Mouse (Mus musculus) stomach, embryonic 15.5 days (tissue): Measurements from ENCODE around the gene Tmem186. TPM values are rescaled to one million over a fixed set of nuclear protein-coding genes. Genes with fewer than 3 reads are reported as not detected.
A peak's percentile ranks its signal among the peaks of the same experiment; 100 is the strongest.

Experiments used
- ATAC-seq: fragments of 200-750 bp; cut with Nextera tagmentation; 2 replicates; pipeline ENCODE4 v1.8.0; 2017; ENCODE audit warnings: low read depth, moderate number of reproducible peaks, moderate TSS enrichment; ENCODE audit not compliant: insufficient read depth, low FRiP score
- H3K27ac ChIP-seq: fragments of 300-500 bp; sonication (generic); 2 replicates; pipeline ENCODE4 v1.5.1; 2015; ENCODE audit warnings: mild to moderate bottlenecking, inconsistent platforms
- H3K27me3 ChIP-seq: fragments of 300-500 bp; sonication (generic); replicated peaks from 2 replicates; pipeline ENCODE4 v1.6.1; 2015; ENCODE audit warnings: inconsistent platforms
- H3K36me3 ChIP-seq: fragments of 300-500 bp; sonication (generic); 2 replicates; pipeline ENCODE4 v1.6.1; 2015; ENCODE audit warnings: inconsistent platforms
- H3K4me1 ChIP-seq: fragments of 300-500 bp; sonication (generic); 2 replicates; pipeline ENCODE4 v1.6.1; 2015; ENCODE audit warnings: inconsistent platforms
- H3K4me2 ChIP-seq: fragments of 300-500 bp; sonication (generic); 2 replicates; pipeline ENCODE4 v1.6.1; 2015; ENCODE audit warnings: mild to moderate bottlenecking, inconsistent platforms
- H3K4me3 ChIP-seq: fragments of 300-500 bp; sonication (generic); replicated peaks from 2 replicates; pipeline ENCODE4 v1.5.1; 2015; ENCODE audit warnings: inconsistent platforms
- H3K9ac ChIP-seq: fragments of 300-500 bp; sonication (generic); 2 replicates; pipeline ENCODE4 v1.6.1; 2015; ENCODE audit warnings: inconsistent platforms
- H3K9me3 ChIP-seq: fragments of 300-500 bp; sonication (generic); 2 replicates; pipeline ENCODE4 v1.6.1; 2016; ENCODE audit warnings: inconsistent platforms
- WGBS: fragments of 180-500 bp; shearing (Covaris S2); methylation state at CpG from one replicate; pipeline ENCODE4 v1.1.7; 2015; 5-methylcytosine and 5-hydroxymethylcytosine counted together
- polyA plus RNA-seq: library from polyadenylated mRNA; unstranded; fragments of >200 nt; fragmentation: Nextera tagmentation; extraction: Ambion mirVana; gene quantifications from 2 replicates; pipeline ENCODE4 v1.2.1, GENCODE M21; 2015

Gene Tmem186
- polyA plus RNA-seq, 1 experiment from 2014 or later, result 18.8 TPM

GRCm38 (mm10) chr16:8674165-8674564, 36.7 kb upstream of the Tmem186 start:
- Histone ChIP-seq H3K27me3 (no peaks in the 10 kb centered on the region), H3K9me3 (no peaks in the 10 kb centered on the region), H3K4me2 (peak overlapping the region; percentile 8; the same call in 1 of the 2 replicates), H3K36me3 (no peaks in the 10 kb centered on the region), H3K4me3 (no peak overlapping the region), H3K4me1 (peaks cover 20% of the 10 kb centered on the region), H3K27ac (no peak overlapping the region), H3K9ac (no peak overlapping the region)
- no peak for ATAC-seq
- 4% methylated on average over 8 of the region's 8 CpGs for WGBS

- H3K4me2 ChIP-seq, result no peak overlapping the region
- H3K27me3 ChIP-seq, result no peaks in the 10 kb centered on the region
- no peak overlapping the region for H3K27ac ChIP-seq
- H3K9ac ChIP-seq, result no peak overlapping the region
- H3K36me3 ChIP-seq, result no peaks in the 10 kb centered on the region
- H3K9me3 ChIP-seq, result no peaks in the 10 kb centered on the region
- ATAC-seq, result no peak
- H3K4me1 ChIP-seq, result peaks cover 28% of the 10 kb centered on the region
- H3K4me3 ChIP-seq, result no peak overlapping the region
- WGBS, result 56% methylated on average over 6 of the region's 6 CpGs
Observed at GRCm38 (mm10) chr16:8673343-8673742, 35.8 kb upstream of the Tmem186 start.

- no peaks in the 10 kb centered on the region for H3K27me3 ChIP-seq
Observed at GRCm38 (mm10) chr16:8672811-8673210, 35.3 kb upstream of the Tmem186 start.

GRCm38 (mm10) chr16:8672350-8672687, 34.8 kb upstream of the Tmem186 start:
- peaks cover 37% of the 10 kb centered on the region for H3K4me1 ChIP-seq
- H3K9me3 ChIP-seq, result no peaks in the 10 kb centered on the region
- no peaks in the 10 kb centered on the region for H3K36me3 ChIP-seq
- peak overlapping the region; percentile 81 for H3K4me2 ChIP-seq
- no peak for ATAC-seq
- H3K27ac ChIP-seq, result peak overlapping the region; percentile 92
- under 1% methylated on average over 18 of the region's 18 CpGs for WGBS
- no peak overlapping the region; the same call in 1 of the 2 replicates for H3K9ac ChIP-seq
- H3K4me3 ChIP-seq, result peak overlapping the region; percentile 78
- H3K27me3 ChIP-seq, result no peaks in the 10 kb centered on the region

More at GRCm38 (mm10) chr16:8672811-8673210, 35.3 kb upstream of the Tmem186 start:
- H3K4me2 ChIP-seq, result peak overlapping the region; percentile 81
- ATAC-seq, result no peak
- H3K4me3 ChIP-seq, result no peak overlapping the region
- peaks cover 33% of the 10 kb centered on the region for H3K4me1 ChIP-seq
- no peak overlapping the region for H3K9ac ChIP-seq
- no peaks in the 10 kb centered on the region for H3K9me3 ChIP-seq
- no peak overlapping the region for H3K27ac ChIP-seq
- no peaks in the 10 kb centered on the region for H3K36me3 ChIP-seq

GRCm38 (mm10) chr16:8671551-8672349, 34.2 kb upstream of the Tmem186 start, which contains the start of gene Carhsp1:
Gene Carhsp1 (minus strand): TSS chr16:8672155.
- Histone ChIP-seq H3K4me1 (peaks cover 41% of the 10 kb centered on the region), H3K4me2 (peak within 1 kb of the TSS; percentile 81), H3K27me3 (no peaks in the 10 kb centered on the region), H3K9ac (peak within 1 kb of the TSS; percentile 68; the same call in 1 of the 2 replicates), H3K36me3 (no peaks in the 10 kb centered on the region), H3K9me3 (no peaks in the 10 kb centered on the region), H3K4me3 (peak within 1 kb of the TSS; percentile 78), H3K27ac (peak within 1 kb of the TSS; percentile 92)
- peak; percentile 90 for ATAC-seq
- under 1% methylated on average over 67 of the region's 67 CpGs for WGBS

GRCm38 (mm10) chr16:8670041-8671035, 32.8 kb upstream of the Tmem186 start:
- no peak for ATAC-seq
- H3K9me3 ChIP-seq, result no peaks in the 10 kb centered on the region
- no peak overlapping the region for H3K9ac ChIP-seq
- peak overlapping the region; percentile 81 for H3K4me2 ChIP-seq
- H3K4me1 ChIP-seq, result peaks cover 45% of the 10 kb centered on the region
- 13% methylated on average over 14 of the region's 15 CpGs for WGBS
- H3K4me3 ChIP-seq, result peak overlapping the region; percentile 78
- H3K27me3 ChIP-seq, result no peaks in the 10 kb centered on the region
- no peaks in the 10 kb centered on the region for H3K36me3 ChIP-seq
- H3K27ac ChIP-seq, result peak overlapping the region; percentile 92; the same call in 1 of the 2 replicates

GRCm38 (mm10) chr16:8669432-8669831, 31.9 kb upstream of the Tmem186 start:
- no peak for ATAC-seq
- Histone ChIP-seq H3K9ac (no peak overlapping the region), H3K9me3 (no peaks in the 10 kb centered on the region), H3K27me3 (no peaks in the 10 kb centered on the region), H3K27ac (0 out of 2 replicates have a peak overlapping the region, but pooled peaks have one; percentile 32), H3K4me2 (peak overlapping the region; percentile 81), H3K4me1 (peaks cover 45% of the 10 kb centered on the region), H3K36me3 (no peaks in the 10 kb centered on the region), H3K4me3 (peak overlapping the region; percentile 78; the same call in 1 of the 2 replicates)
- WGBS, result 63% methylated on average over 5 of the region's 5 CpGs

GRCm38 (mm10) chr16:8668386-8668785, 30.9 kb upstream of the Tmem186 start:
- H3K9ac ChIP-seq, result no peak overlapping the region
- H3K9me3 ChIP-seq, result no peaks in the 10 kb centered on the region
- H3K27me3 ChIP-seq, result no peaks in the 10 kb centered on the region
- peaks cover 45% of the 10 kb centered on the region for H3K4me1 ChIP-seq
- no peak for ATAC-seq
- WGBS, result 88% methylated on average over 2 of the region's 2 CpGs
- H3K4me3 ChIP-seq, result no peak overlapping the region
- no peak overlapping the region for H3K4me2 ChIP-seq
- H3K27ac ChIP-seq, result no peak overlapping the region
- no peaks in the 10 kb centered on the region for H3K36me3 ChIP-seq

GRCm38 (mm10) chr16:8667814-8668213, 30.3 kb upstream of the Tmem186 start:
- H3K4me3 ChIP-seq, result no peak overlapping the region
- no peak for ATAC-seq
- no peaks in the 10 kb centered on the region for H3K9me3 ChIP-seq
- no peaks in the 10 kb centered on the region for H3K36me3 ChIP-seq
- 64% methylated on average over 4 of the region's 4 CpGs for WGBS
- H3K4me1 ChIP-seq, result peaks cover 45% of the 10 kb centered on the region
- H3K27ac ChIP-seq, result no peak overlapping the region
- H3K9ac ChIP-seq, result no peak overlapping the region
- no peaks in the 10 kb centered on the region for H3K27me3 ChIP-seq
- H3K4me2 ChIP-seq, result no peak overlapping the region

GRCm38 (mm10) chr16:8667261-8667660, 29.7 kb upstream of the Tmem186 start:
- H3K36me3 ChIP-seq, result no peaks in the 10 kb centered on the region
- H3K9me3 ChIP-seq, result no peaks in the 10 kb centered on the region
- H3K4me3 ChIP-seq, result no peak overlapping the region
- H3K27ac ChIP-seq, result no peak overlapping the region
- peaks cover 45% of the 10 kb centered on the region for H3K4me1 ChIP-seq
- no peaks in the 10 kb centered on the region for H3K27me3 ChIP-seq
- H3K9ac ChIP-seq, result no peak overlapping the region
- 71% methylated on average over 7 of the region's 7 CpGs for WGBS
- no peak overlapping the region for H3K4me2 ChIP-seq
- no peak for ATAC-seq

- no peak for ATAC-seq
- Histone ChIP-seq H3K27me3 (no peaks in the 10 kb centered on the region), H3K9ac (no peak overlapping the region), H3K9me3 (no peaks in the 10 kb centered on the region), H3K4me2 (no peak overlapping the region), H3K4me3 (no peak overlapping the region), H3K27ac (no peak overlapping the region), H3K4me1 (peaks cover 45% of the 10 kb centered on the region), H3K36me3 (peaks cover 2% of the 10 kb centered on the region; the same call in 1 of the 2 replicates)
- WGBS, result 44% methylated on average over 2 of the region's 2 CpGs
Observed at GRCm38 (mm10) chr16:8666452-8666851, 28.9 kb upstream of the Tmem186 start.
